Mouse (Mus musculus): ENCODE measurements around the gene Pex26. TPM values are rescaled to one million over a fixed set of nuclear protein-coding genes. Genes with fewer than 3 reads are reported as not detected.

The Pex26 gene
- polyA plus RNA-seq, 1 experiment from 2014 or later = 10.1 TPM

DNA sequence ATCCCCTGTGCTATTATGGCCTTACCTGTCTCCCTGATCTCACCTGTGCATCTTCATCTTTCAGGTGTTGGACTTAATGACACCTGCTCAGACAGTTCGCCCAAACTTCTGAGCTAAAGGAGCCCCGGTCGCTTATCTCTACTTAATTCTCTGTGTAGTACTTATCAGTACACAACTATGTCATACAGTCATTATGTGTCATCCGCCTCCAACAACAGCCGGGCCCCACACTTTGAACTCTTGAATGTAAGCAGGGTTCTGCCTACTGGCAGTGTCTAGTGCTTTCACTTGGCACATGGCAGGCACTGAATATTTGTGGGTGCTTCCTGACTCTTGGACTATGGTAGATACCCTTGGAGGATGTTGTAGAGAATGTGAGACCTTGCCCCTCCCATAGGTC is 23.9 kb upstream of the Pex26 start:
- no peak overlapping the region for H3K4me2 ChIP-seq (ENCODE audit: low read length)
- DNase-seq (ENCODE audit: low spot score) = no peak
- H3K9ac ChIP-seq (ENCODE audit: low read depth, low read length) = no peak overlapping the region
- H3K27ac ChIP-seq = no peak overlapping the region
- H3K4me1 ChIP-seq (replicated peaks; ENCODE audit: insufficient read depth, low read length) = no peaks in the 10 kb centered on the region
- H3K36me3 ChIP-seq (ENCODE audit: insufficient read depth, low read length) = no peaks in the 10 kb centered on the region
- WGBS = 90% methylated on average over 5 of the region's 5 CpGs
- H3K4me3 ChIP-seq (replicated peaks; ENCODE audit: low read depth, low read length) = no peak overlapping the region
- no peak for ATAC-seq (replicated peaks; ENCODE audit: low FRiP score, low read depth)
- H3K27me3 ChIP-seq (ENCODE audit: insufficient read depth, low read length) = no peaks in the 10 kb centered on the region
- TF ChIP-seq CTCF (IDR thresholded peaks at IDR 0.05; ENCODE audit: low read depth) = no peak
- H3K9me3 ChIP-seq (replicated peaks; ENCODE audit: low read length) = no peaks in the 10 kb centered on the region

DNA sequence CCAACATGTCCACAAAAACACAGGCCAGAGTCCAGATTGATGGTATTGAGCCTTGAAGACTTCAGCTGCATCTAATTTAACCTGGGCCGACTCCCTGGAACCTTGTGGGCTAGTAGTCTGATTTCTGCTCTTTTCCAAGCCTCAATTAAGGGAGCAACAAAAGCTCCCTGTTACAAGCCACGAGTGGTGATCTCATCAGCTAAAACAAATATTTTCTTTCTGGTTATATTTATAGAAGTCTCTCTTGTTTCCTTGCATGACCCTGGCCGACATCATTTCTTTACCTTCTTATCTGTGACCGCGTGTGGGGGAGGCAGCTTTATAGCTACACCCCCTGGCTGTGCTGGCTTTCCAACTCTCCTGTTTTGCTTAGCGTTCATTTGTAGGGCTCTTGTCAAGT is 23.3 kb upstream of the Pex26 start:
- Histone ChIP-seq H3K9me3 (replicated peaks; ENCODE audit: low read length) (no peaks in the 10 kb centered on the region), H3K4me3 (replicated peaks; ENCODE audit: low read depth, low read length) (no peak overlapping the region), H3K4me2 (ENCODE audit: low read length) (no peak overlapping the region), H3K27me3 (ENCODE audit: insufficient read depth, low read length) (no peaks in the 10 kb centered on the region), H3K36me3 (ENCODE audit: insufficient read depth, low read length) (no peaks in the 10 kb centered on the region), H3K27ac (no peak overlapping the region), H3K4me1 (replicated peaks; ENCODE audit: insufficient read depth, low read length) (no peaks in the 10 kb centered on the region), H3K9ac (ENCODE audit: low read depth, low read length) (no peak overlapping the region)
- 36% methylated on average over 6 of the region's 6 CpGs for whole genome bisulfite sequencing
- DNase-seq (ENCODE audit: low spot score) (no peak), ATAC-seq (replicated peaks; ENCODE audit: low FRiP score, low read depth) (no peak)
- no peak for TF ChIP-seq CTCF (IDR thresholded peaks at IDR 0.05; ENCODE audit: low read depth)

DNA sequence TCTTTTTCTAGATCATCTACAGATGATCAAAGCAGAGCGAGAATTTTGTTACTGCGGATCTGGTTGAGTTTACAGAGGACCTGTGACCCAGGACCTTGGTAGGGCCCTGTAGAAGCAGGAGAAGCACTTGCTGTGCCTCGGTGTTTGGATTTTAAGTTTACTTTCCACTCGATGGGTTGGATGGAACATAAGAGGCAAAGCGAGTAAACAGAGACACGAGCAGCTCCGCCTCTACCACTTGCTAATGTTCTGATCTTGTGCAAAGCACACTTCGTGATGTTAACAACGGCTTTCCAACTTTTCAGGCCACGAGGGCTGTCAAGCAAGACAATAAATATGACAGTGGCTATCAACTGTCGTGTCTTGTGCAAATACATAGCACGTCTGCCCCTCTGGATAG is 20.9 kb upstream of the Pex26 start:
- H3K27ac ChIP-seq = no peak overlapping the region
- 80% methylated on average over 12 of the region's 12 CpGs for WGBS
- no peak for TF ChIP-seq CTCF (IDR thresholded peaks at IDR 0.05; ENCODE audit: low read depth)
- no peaks in the 10 kb centered on the region for H3K9me3 ChIP-seq (replicated peaks; ENCODE audit: low read length)
- ATAC-seq (replicated peaks; ENCODE audit: low FRiP score, low read depth) (no peak), DNase-seq (ENCODE audit: low spot score) (no peak)
- no peaks in the 10 kb centered on the region for H3K27me3 ChIP-seq (ENCODE audit: insufficient read depth, low read length)
- H3K9ac ChIP-seq (ENCODE audit: low read depth, low read length) = no peak overlapping the region
- no peak overlapping the region for H3K4me3 ChIP-seq (replicated peaks; ENCODE audit: low read depth, low read length)
- H3K4me2 ChIP-seq (ENCODE audit: low read length) = no peak overlapping the region
- 0 out of 2 replicates have a peak, but pooled peaks cover 4% of the 10 kb centered on the region for H3K4me1 ChIP-seq (replicated peaks; ENCODE audit: insufficient read depth, low read length)
- H3K36me3 ChIP-seq (ENCODE audit: insufficient read depth, low read length) = no peaks in the 10 kb centered on the region

DNA sequence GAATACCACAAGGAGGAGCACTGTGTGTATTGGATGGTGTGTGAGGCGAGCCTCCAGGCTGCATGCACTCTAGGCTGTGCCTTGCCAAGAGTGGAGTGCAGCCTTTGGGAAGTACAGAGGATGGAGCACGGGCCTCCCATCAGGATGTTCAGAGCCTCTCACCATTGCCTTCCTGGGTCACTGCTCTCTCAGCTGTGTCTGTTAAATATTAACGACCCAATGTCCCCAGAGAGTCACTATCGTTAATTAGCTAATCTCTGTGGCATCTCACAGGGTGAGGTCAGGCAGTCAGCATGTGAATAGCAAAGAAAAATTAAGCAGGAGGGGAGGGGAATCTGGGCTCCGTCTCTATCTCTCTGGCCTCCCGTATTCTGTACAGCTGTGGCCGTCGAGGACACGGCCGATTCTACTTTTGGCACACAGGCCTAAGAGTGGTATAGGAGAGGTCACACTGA is 17.3 kb upstream of the Pex26 start:
- no peak overlapping the region for H3K9ac ChIP-seq (ENCODE audit: low read depth, low read length)
- ATAC-seq (replicated peaks; ENCODE audit: low FRiP score, low read depth) (peak; percentile 85), DNase-seq (ENCODE audit: low spot score) (peak; percentile 50)
- H3K36me3 ChIP-seq (ENCODE audit: insufficient read depth, low read length) = no peaks in the 10 kb centered on the region
- H3K4me1 ChIP-seq (replicated peaks; ENCODE audit: insufficient read depth, low read length) = 0 out of 2 replicates have a peak, but pooled peaks cover 9% of the 10 kb centered on the region
- peak overlapping the region; percentile 39; the same call in 1 of the 2 replicates for H3K27ac ChIP-seq
- no peaks in the 10 kb centered on the region for H3K27me3 ChIP-seq (ENCODE audit: insufficient read depth, low read length)
- TF ChIP-seq CTCF (IDR thresholded peaks at IDR 0.05; ENCODE audit: low read depth) = 0 out of 2 replicates have a peak, but pooled peaks have one; percentile 17
- 22% methylated on average over 10 of the region's 10 CpGs for WGBS
- H3K4me3 ChIP-seq (replicated peaks; ENCODE audit: low read depth, low read length) = no peak overlapping the region
- no peak overlapping the region for H3K4me2 ChIP-seq (ENCODE audit: low read length)
- no peaks in the 10 kb centered on the region for H3K9me3 ChIP-seq (replicated peaks; ENCODE audit: low read length)

DNA sequence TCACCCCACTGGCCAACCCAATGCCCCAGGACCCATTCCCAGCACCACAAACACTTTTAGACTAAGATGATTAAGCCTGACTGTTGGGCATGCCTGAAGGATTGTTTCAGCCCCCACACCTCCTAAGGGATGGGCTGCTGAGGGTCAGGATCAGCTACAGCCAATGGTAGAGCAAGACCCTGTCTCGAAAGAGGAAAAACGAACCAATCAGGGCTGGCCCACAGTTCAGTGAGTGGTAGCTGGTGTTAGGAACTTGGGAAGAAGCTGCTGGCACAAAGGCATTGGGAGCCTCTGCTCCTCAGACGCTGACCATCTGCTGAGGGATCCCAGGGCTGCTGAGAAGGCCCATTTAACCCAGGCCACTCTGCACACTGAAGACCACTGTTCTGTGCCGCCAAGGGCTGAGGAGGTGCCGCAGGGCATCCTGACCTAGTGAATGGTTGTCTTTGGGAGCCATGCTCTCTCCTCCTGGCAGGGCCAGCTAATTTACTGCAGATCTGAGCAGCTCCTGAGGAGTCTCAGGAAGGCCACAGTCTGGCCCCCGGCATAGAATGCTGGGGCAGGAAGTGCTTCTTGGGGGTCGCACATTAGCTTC is 16.0 kb upstream of the Pex26 start:
- Histone ChIP-seq H3K9ac (ENCODE audit: low read depth, low read length) (no peak overlapping the region), H3K4me2 (ENCODE audit: low read length) (no peak overlapping the region), H3K36me3 (ENCODE audit: insufficient read depth, low read length) (no peaks in the 10 kb centered on the region), H3K4me3 (replicated peaks; ENCODE audit: low read depth, low read length) (no peak overlapping the region), H3K27me3 (ENCODE audit: insufficient read depth, low read length) (no peaks in the 10 kb centered on the region), H3K27ac (no peak overlapping the region), H3K4me1 (replicated peaks; ENCODE audit: insufficient read depth, low read length) (0 out of 2 replicates have a peak, but pooled peaks cover 9% of the 10 kb centered on the region), H3K9me3 (replicated peaks; ENCODE audit: low read length) (no peaks in the 10 kb centered on the region)
- TF ChIP-seq CTCF (IDR thresholded peaks at IDR 0.05; ENCODE audit: low read depth) = no peak
- ATAC-seq (replicated peaks; ENCODE audit: low FRiP score, low read depth) (no peak), DNase-seq (ENCODE audit: low spot score) (no peak)
- 70% methylated on average over 7 of the region's 7 CpGs for WGBS

DNA sequence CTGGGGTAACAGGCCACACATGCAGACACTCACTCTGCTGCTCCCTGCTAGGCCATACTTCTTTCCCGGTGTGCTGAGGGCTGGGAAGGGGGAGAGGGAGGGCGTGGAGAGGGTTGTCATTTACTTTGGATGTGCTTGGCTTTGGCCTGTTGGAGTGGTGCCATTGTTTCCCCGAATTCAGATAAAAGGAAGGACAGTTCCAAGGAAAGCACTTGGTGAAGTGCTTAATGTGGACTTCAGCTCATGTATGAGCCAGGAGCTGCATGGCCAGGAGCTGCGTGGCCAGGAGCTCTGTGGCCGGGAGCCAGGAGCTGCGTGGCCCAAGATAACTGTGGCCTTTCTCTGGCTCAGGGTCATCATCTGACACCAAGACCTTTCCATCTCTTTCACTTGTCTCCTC is 12.4 kb upstream of the Pex26 start:
- ATAC-seq (replicated peaks; ENCODE audit: low FRiP score, low read depth) (no peak), DNase-seq (ENCODE audit: low spot score) (no peak)
- H3K4me2 ChIP-seq (ENCODE audit: low read length) = no peak overlapping the region
- no peaks in the 10 kb centered on the region for H3K36me3 ChIP-seq (ENCODE audit: insufficient read depth, low read length)
- WGBS = 59% methylated on average over 6 of the region's 6 CpGs
- H3K9ac ChIP-seq (ENCODE audit: low read depth, low read length) = no peak overlapping the region
- H3K27ac ChIP-seq = no peak overlapping the region
- H3K4me1 ChIP-seq (replicated peaks; ENCODE audit: insufficient read depth, low read length) = peaks cover 4% of the 10 kb centered on the region; the same call in 1 of the 2 replicates
- no peak for TF ChIP-seq CTCF (IDR thresholded peaks at IDR 0.05; ENCODE audit: low read depth)
- no peak overlapping the region for H3K4me3 ChIP-seq (replicated peaks; ENCODE audit: low read depth, low read length)
- no peaks in the 10 kb centered on the region for H3K27me3 ChIP-seq (ENCODE audit: insufficient read depth, low read length)
- H3K9me3 ChIP-seq (replicated peaks; ENCODE audit: low read length) = no peaks in the 10 kb centered on the region

DNA sequence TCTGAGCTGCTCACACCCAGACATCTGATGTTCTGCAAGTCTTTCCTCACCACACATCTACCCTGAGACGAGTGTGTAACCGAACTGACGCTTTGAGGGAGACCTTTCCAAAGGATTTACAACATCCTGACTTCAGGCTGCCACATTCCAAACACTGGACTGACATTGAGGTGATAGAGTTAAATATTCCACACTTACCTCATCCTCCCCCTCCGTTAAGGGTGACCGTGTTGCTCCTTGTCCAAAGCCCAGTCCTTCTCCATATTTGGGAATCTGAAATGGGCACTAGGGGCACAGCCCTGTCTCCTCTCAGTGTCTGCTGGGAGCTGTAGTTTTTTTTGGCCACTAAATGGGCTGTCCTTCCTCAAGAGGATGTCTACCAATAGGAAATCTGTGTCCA is 10.0 kb upstream of the Pex26 start:
- no peaks in the 10 kb centered on the region for H3K27me3 ChIP-seq (ENCODE audit: insufficient read depth, low read length)
- H3K27ac ChIP-seq = no peak overlapping the region
- DNase-seq (ENCODE audit: low spot score) = no peak
- no peak overlapping the region for H3K4me3 ChIP-seq (replicated peaks; ENCODE audit: low read depth, low read length)
- H3K36me3 ChIP-seq (ENCODE audit: insufficient read depth, low read length) = no peaks in the 10 kb centered on the region
- 14% methylated on average over 5 of the region's 5 CpGs for WGBS
- no peak for TF ChIP-seq CTCF (IDR thresholded peaks at IDR 0.05; ENCODE audit: low read depth)
- H3K4me2 ChIP-seq (ENCODE audit: low read length) = no peak overlapping the region
- no peak for ATAC-seq (replicated peaks; ENCODE audit: low FRiP score, low read depth)
- H3K4me1 ChIP-seq (replicated peaks; ENCODE audit: insufficient read depth, low read length) = peaks cover 4% of the 10 kb centered on the region; the same call in 1 of the 2 replicates
- H3K9me3 ChIP-seq (replicated peaks; ENCODE audit: low read length) = no peaks in the 10 kb centered on the region
- H3K9ac ChIP-seq (ENCODE audit: low read depth, low read length) = no peak overlapping the region
